Mouse (Mus musculus) effector memory CD4-positive, alpha-beta T cell, adult 5 months (primary cell): ENCODE data around the gene Fbxo48. TPM values are rescaled to one million over a fixed set of nuclear protein-coding genes. Genes with fewer than 3 reads are reported as not detected.

Experiments used
- polyA plus RNA-seq: library from polyadenylated mRNA; unstranded; fragments of 100-300 nt; shearing (Covaris generic); gene quantifications from one replicate; pipeline ENCODE4 v1.2.1, GENCODE M21; 2017

Gene Fbxo48
- 0.52 TPM for polyA plus RNA-seq

DNA sequence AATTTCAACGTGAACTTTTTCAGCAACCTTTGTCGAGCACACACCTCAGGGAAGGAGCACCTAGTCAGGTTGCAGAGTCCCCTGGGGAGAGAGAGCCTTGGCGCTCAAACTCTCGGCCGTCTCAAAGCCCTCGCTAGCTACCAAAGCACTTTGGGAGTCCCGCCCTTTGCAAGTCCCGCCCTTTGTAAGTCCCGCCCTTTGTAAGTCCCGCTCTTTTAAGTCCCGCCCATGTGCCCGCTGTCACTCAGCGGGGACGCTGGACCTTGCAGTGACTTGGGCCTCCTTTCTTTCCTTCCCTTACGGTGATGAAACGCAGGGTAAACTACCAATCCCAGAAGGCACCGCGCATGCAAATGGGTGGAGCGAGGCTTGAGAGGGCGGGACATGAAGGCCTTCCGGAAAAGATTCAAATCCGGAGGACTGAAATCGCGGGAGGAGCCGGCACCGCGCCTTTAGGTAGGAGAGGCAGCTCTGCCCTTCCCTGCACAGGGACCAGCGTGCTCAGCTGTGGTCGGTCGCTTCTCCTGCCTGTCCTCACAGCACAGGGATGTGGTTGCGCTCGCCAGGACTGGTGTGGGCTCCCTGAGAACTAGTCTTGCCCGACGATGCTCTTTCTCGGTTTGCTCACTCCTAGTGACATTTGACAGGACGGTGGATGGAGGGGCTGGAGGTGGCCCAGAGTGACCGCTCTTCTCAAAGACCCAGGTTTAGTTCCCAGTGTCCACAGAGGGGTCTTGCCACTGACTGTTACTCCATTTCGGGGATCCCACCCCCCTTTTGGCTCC is at the start of gene Fbxo48:
Gene Fbxo48 (plus strand): TSS at position 400 of the 785 bp plus-strand sequence.

Other genes starting within 250 kb of the Fbxo48 start
- gene Egfr, start 199.2 kb upstream of the Fbxo48 start, polyA plus RNA-seq, result not detected
- gene Cnrip1, start 100.2 kb downstream of the Fbxo48 start, polyA plus RNA-seq, result 8.6 TPM
- 33.0 TPM for gene Plek, start 101.0 kb downstream of the Fbxo48 start, polyA plus RNA-seq
- 85.4 TPM for gene Ppp3r1, start 207.9 kb downstream of the Fbxo48 start, polyA plus RNA-seq
- 11.2 TPM for gene Wdr92, start 230.7 kb downstream of the Fbxo48 start, polyA plus RNA-seq